ENCODE assay signal across 28 mouse cellular contexts in the genomic region with DNA sequence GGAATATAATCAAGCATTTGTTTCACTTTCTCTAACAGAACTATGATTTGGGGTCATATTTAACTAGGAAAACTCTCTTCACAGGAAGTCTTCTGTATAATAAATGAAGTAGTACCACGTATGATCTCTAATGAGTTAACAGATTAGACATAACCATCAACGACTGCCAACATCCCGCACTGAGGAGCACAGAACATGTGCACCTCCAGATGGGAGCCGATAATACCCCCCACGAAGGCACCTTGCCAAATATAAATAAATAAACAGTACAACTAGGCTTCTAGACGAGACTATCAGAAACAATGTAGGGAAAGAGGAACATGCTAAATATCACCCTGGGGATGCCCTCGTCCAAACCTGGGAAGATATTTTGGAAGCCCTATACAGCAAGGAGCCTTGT.
A peak's percentile ranks its signal among the peaks of the same experiment; 100 is the strongest.
DNase-seq lines count a peak whose midpoint lies in the region; ATAC-seq and TF ChIP-seq lines count a peak whose summit lies in the region.
"Had no signal": no experiment of that assay in that cellular context is flagged by ENCODE, and none has a peak within 500 bp of the region (broad histone marks: within the 10 kb centered on the region; RNA-seq: fewer than 3 reads in every experiment).

No protein-coding gene starts in this region.

- ATAC-seq in forebrain, embryonic 15.5 days (replicated peaks) = peak; percentile 84
- ATAC-seq in forebrain, embryonic 12.5 days (ENCODE audit: low FRiP score) = no peak
- peak; percentile 44 for ATAC-seq in megakaryocyte progenitor cell, adult 5-6 weeks (replicated peaks; ENCODE audit: poor library complexity)
- ATAC-seq: activated CD4-positive, CD25-positive, alpha-beta regulatory T cell, adult 4 months; inflammation-experienced regulatory T-cells, adult 6 months; midbrain, embryonic 16.5 days had no signal

- TF ChIP-seq EP300 in MEL (IDR thresholded peaks at IDR 0.05; ENCODE audit: low read depth in 1 of 2, low read length in 2 of 2) = peak in 1 of 2 experiments; percentile 69; a peak in 3 of 4 replicates

- no peak for TF ChIP-seq POLR2A in MEL (IDR thresholded peaks at IDR 0.05; ENCODE audit: control insufficient read depth in 1 of 2, insufficient read depth in 1 of 2, low read depth in 1 of 2, low read length in 2 of 2, poor library complexity in 1 of 2)
- TF ChIP-seq POLR2A in brain, embryonic 14.5 days (IDR thresholded peaks at IDR 0.05; ENCODE audit: borderline replicate concordance, extremely low read depth, insufficient read depth, insufficient read length, poor library complexity, severe bottlenecking) = no peak

- H3K4me3 ChIP-seq in forebrain, embryonic 15.5 days = no peak overlapping the region
- H3K4me3 ChIP-seq in forebrain, embryonic 12.5 days (replicated peaks) = no peak overlapping the region
- peak overlapping the region in 1 of 2 experiments; percentile 33; a peak in 1 of 4 replicates for H3K4me3 ChIP-seq in MEL (ENCODE audit: control insufficient read depth in 1 of 2, insufficient read depth in 1 of 2, low read depth in 2 of 2, low read length in 2 of 2)
- H3K4me3 ChIP-seq: embryonic facial prominence, embryonic 13.5 days; heart, embryonic 13.5 days; hindbrain, embryonic 15.5 days; kidney, embryonic 15.5 days; layer of hippocampus, adult 2 months; liver, embryonic 15.5 days had no signal

- H3K4me1 ChIP-seq in forebrain, embryonic 15.5 days = no peaks in the 10 kb centered on the region
- no peaks in the 10 kb centered on the region for H3K4me1 ChIP-seq in forebrain, embryonic 12.5 days
- H3K4me1 ChIP-seq in MEL (ENCODE audit: control insufficient read depth in 1 of 2, insufficient read depth in 2 of 2, low read length in 2 of 2) = peaks cover 4 to 6% of the 10 kb centered on the region in 2 experiments; a peak in 2 of 4 replicates
- H3K4me1 ChIP-seq: embryonic facial prominence, embryonic 13.5 days; hindbrain, embryonic 15.5 days; kidney, embryonic 15.5 days; liver, embryonic 15.5 days had no signal

- 58% methylated on average over 7 of the region's 7 CpGs for WGBS in forebrain, embryonic 15.5 days
- 80% methylated on average over 7 of the region's 7 CpGs for WGBS in forebrain, embryonic 12.5 days

- no peak overlapping the region for H3K9ac ChIP-seq in forebrain, embryonic 15.5 days (replicated peaks)
- no peak overlapping the region for H3K9ac ChIP-seq in forebrain, embryonic 12.5 days
- H3K9ac ChIP-seq in MEL (ENCODE audit: control insufficient read depth, low read depth, low read length, poor library complexity, severe bottlenecking) = no peak overlapping the region
- H3K9ac ChIP-seq: embryonic facial prominence, embryonic 13.5 days; heart, embryonic 13.5 days; hindbrain, embryonic 15.5 days; kidney, embryonic 15.5 days; liver, embryonic 15.5 days; lung, embryonic 14.5 days had no signal

- no peaks in the 10 kb centered on the region for H3K27me3 ChIP-seq in forebrain, embryonic 15.5 days
- no peaks in the 10 kb centered on the region for H3K27me3 ChIP-seq in forebrain, embryonic 12.5 days
- H3K27me3 ChIP-seq in MEL (ENCODE audit: control insufficient read depth in 1 of 2, insufficient read depth in 2 of 2, low read length in 2 of 2) = no peaks in the 10 kb centered on the region
- H3K27me3 ChIP-seq: embryonic facial prominence, embryonic 13.5 days; heart, embryonic 13.5 days; hindbrain, embryonic 15.5 days; kidney, embryonic 15.5 days; liver, embryonic 15.5 days had no signal

- TF ChIP-seq CTCF in MEL (IDR thresholded peaks at IDR 0.05 in 2 of 3, conservative IDR thresholded peaks at IDR 0.05 in 1 of 3; ENCODE audit: control insufficient read depth in 1 of 3, insufficient read depth in 1 of 3, low read depth in 2 of 3, low read length in 3 of 3, poor library complexity in 1 of 3, severe bottlenecking in 1 of 3) = no peak
- no peak for TF ChIP-seq CTCF in brain, embryonic 14.5 days (IDR thresholded peaks at IDR 0.05; ENCODE audit: borderline replicate concordance, extremely low read depth, insufficient read depth, insufficient read length)

- H3K4me2 ChIP-seq in forebrain, embryonic 15.5 days (replicated peaks) = no peak overlapping the region
- no peak overlapping the region for H3K4me2 ChIP-seq in forebrain, embryonic 12.5 days
- H3K4me2 ChIP-seq: embryonic facial prominence, embryonic 13.5 days; heart, embryonic 13.5 days; hindbrain, embryonic 15.5 days; kidney, embryonic 15.5 days; liver, embryonic 15.5 days; lung, embryonic 14.5 days; midbrain, embryonic 11.5 days had no signal

- TF ChIP-seq RAD21 in MEL (IDR thresholded peaks at IDR 0.05; ENCODE audit: low read depth, low read length) = no peak

- DNase-seq in MEL (ENCODE audit: low read depth, low spot score) = peak; percentile 68
- DNase-seq in brain, embryonic 14.5 days (ENCODE audit: low read depth) = peak; percentile 80
- DNase-seq in liver = no peak
- DNase-seq: adrenal gland, adult 2 months; adrenal gland, postnatal 36 days; B cell, adult 2 months; cerebellum, adult 8-10 months; gastrocnemius, postnatal 10 days; heart, postnatal 10 days; kidney, adult 18-20 months; kidney, postnatal 25 days; lung, embryonic 14.5 days; lung, postnatal 14 days; right cerebral cortex, adult 18-20 months; thymus, postnatal 4 days had no signal

- H3K27ac ChIP-seq in forebrain, embryonic 15.5 days (replicated peaks) = no peak overlapping the region
- no peak overlapping the region for H3K27ac ChIP-seq in forebrain, embryonic 12.5 days
- H3K27ac ChIP-seq in MEL (ENCODE audit: control insufficient read depth, low read depth, low read length) = no peak overlapping the region
- H3K27ac ChIP-seq: embryonic facial prominence, embryonic 13.5 days; heart, embryonic 13.5 days; hindbrain, embryonic 15.5 days; kidney, embryonic 15.5 days; layer of hippocampus, adult 2 months; liver, embryonic 15.5 days had no signal

- H3K36me3 ChIP-seq in forebrain, embryonic 15.5 days = no peaks in the 10 kb centered on the region
- no peaks in the 10 kb centered on the region for H3K36me3 ChIP-seq in forebrain, embryonic 12.5 days (replicated peaks)
- peaks cover 0 to 9% of the 10 kb centered on the region in 2 experiments; a peak in 2 of 4 replicates for H3K36me3 ChIP-seq in MEL (ENCODE audit: control insufficient read depth in 1 of 2, insufficient read depth in 2 of 2, low read length in 2 of 2)
- H3K36me3 ChIP-seq: embryonic facial prominence, embryonic 13.5 days; heart, embryonic 13.5 days; hindbrain, embryonic 15.5 days; kidney, embryonic 15.5 days; liver, embryonic 15.5 days had no signal

- no peaks in the 10 kb centered on the region for H3K79me2 ChIP-seq in MEL (ENCODE audit: control insufficient read depth, insufficient read depth, low read length, poor library complexity)

- H3K9me3 ChIP-seq in forebrain, embryonic 15.5 days = no peaks in the 10 kb centered on the region
- no peaks in the 10 kb centered on the region for H3K9me3 ChIP-seq in forebrain, embryonic 12.5 days
- H3K9me3 ChIP-seq in MEL (replicated peaks; ENCODE audit: insufficient read depth, low read length) = no peaks in the 10 kb centered on the region
- H3K9me3 ChIP-seq: embryonic facial prominence, embryonic 13.5 days; heart, embryonic 13.5 days; hindbrain, embryonic 15.5 days; kidney, embryonic 15.5 days; liver, embryonic 15.5 days had no signal

TF ChIP-seq in MEL, 35 proteins besides CTCF, POLR2A, EP300 and RAD21:
- TF ChIP-seq MAFK (IDR thresholded peaks at IDR 0.05; ENCODE audit: borderline replicate concordance, low read depth, low read length) = no peak
- TF ChIP-seq MAX (IDR thresholded peaks at IDR 0.05; ENCODE audit: low read length) = no peak
- TF ChIP-seq TCF12 (IDR thresholded peaks at IDR 0.05; ENCODE audit: low read depth, low read length) = peak; percentile 72
- TF ChIP-seq GATA1 (IDR thresholded peaks at IDR 0.05; ENCODE audit: low read depth, low read length) = 0 out of 2 replicates have a peak, but pooled peaks have one; percentile 54
- no peak for TF ChIP-seq TAL1 (IDR thresholded peaks at IDR 0.05; ENCODE audit: low read length)
- no peak for TF ChIP-seq JUND (IDR thresholded peaks at IDR 0.05; ENCODE audit: low read depth, low read length)
- no peak for TF ChIP-seq USF2 (IDR thresholded peaks at IDR 0.05; ENCODE audit: borderline replicate concordance in 1 of 2, insufficient read depth in 1 of 2, low read depth in 1 of 2, low read length in 2 of 2)
- peak; percentile 31; the same call in 1 of the 2 replicates for TF ChIP-seq BHLHE40 (IDR thresholded peaks at IDR 0.05; ENCODE audit: borderline replicate concordance, low read depth, low read length)
- TF ChIP-seq GABPA (IDR thresholded peaks at IDR 0.05; ENCODE audit: low read depth, low read length) = no peak
- 0 out of 2 replicates have a peak, but pooled peaks have one; percentile 22 for TF ChIP-seq SIN3A (IDR thresholded peaks at IDR 0.05; ENCODE audit: low read length)
- no peak for TF ChIP-seq POLR2AphosphoS2 (IDR thresholded peaks at IDR 0.05; ENCODE audit: low read length)
- 0 out of 2 replicates have a peak, but pooled peaks have one; percentile 52 for TF ChIP-seq ETS1 (IDR thresholded peaks at IDR 0.05; ENCODE audit: low read depth, low read length)
